ENCODE assay signal across 9 mouse cellular contexts in the genomic region with DNA sequence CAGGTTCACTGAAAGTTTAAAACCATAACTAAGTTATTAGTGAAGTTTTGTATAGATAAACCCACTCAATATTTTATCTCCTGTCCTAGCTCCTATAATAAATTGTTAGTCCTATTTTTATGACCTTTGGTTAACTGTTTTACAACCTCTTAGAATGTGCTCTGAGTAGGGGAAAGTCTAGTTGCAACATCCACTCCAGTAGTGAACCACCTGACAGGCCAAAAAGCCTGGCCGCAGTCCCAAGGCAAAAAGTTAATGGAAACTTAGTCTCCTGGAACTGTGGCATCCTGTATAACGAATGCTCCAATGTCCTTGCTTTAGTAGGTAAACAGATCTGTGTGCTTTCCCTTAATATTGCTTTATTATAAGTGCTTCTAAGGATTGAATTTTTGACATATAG. TPM values are rescaled to one million over a fixed set of nuclear protein-coding genes. Genes with fewer than 3 reads are reported as not detected.
DNase-seq lines count a peak whose midpoint lies in the region; ATAC-seq lines count a peak whose summit lies in the region.
"Not testable (repeated sequence)": the region's sequence is repeated elsewhere in the genome, so short reads cannot be mapped to it uniquely, and the experiment has no call there.
"Had no signal": no experiment of that assay in that cellular context is flagged by ENCODE, and none has a peak within 500 bp of the region (broad histone marks: within the 10 kb centered on the region; RNA-seq: fewer than 3 reads in every experiment).

No protein-coding gene starts in this region.

- H3K27ac ChIP-seq in intestine, embryonic 15.5 days, result not testable (repeated sequence)

- H3K9ac ChIP-seq in intestine, embryonic 15.5 days, result not testable (repeated sequence)

- ATAC-seq in intestine, embryonic 15.5 days, result peak; percentile 94

- not testable (repeated sequence) for H3K4me3 ChIP-seq in intestine, embryonic 15.5 days (replicated peaks)

- WGBS in intestine, embryonic 15.5 days, result 37% methylated on average over 2 of the region's 2 CpGs

- DNase-seq in adrenal gland, adult 2 months, result peak; percentile 21
- peak; percentile 5 to 15 for DNase-seq in adrenal gland, postnatal 36 days
- peak; percentile 43 for DNase-seq in kidney, adult 11 months
- peak; percentile 27 to 69 for DNase-seq in kidney, adult 8-10 months
- peak; percentile 53 to 75 for DNase-seq in kidney, postnatal 36 days
- DNase-seq in lung, postnatal 25 days (ENCODE audit: low spot score), result peak; percentile 1

- not testable (repeated sequence) for H3K4me1 ChIP-seq in intestine, embryonic 15.5 days (replicated peaks)

- H3K4me2 ChIP-seq in intestine, embryonic 15.5 days (replicated peaks), result not testable (repeated sequence)

- H3K9me3 ChIP-seq in intestine, embryonic 15.5 days, result not testable (repeated sequence)

- not testable (repeated sequence) for H3K36me3 ChIP-seq in intestine, embryonic 15.5 days

- H3K27me3 ChIP-seq in intestine, embryonic 15.5 days (replicated peaks), result not testable (repeated sequence)

RNA-seq across cellular contexts. Expression of a gene that starts 13.0 kb away (rescaled TPM):
- 1 to 10 TPM; 1.3 to 1.8 TPM for total RNA-seq in adrenal gland, adult 2 months (2021)
- 0.21 TPM in 1 of 2 replicates, not detected in the other for polyA plus RNA-seq in adrenal gland, adult 2 months (2012; rRNA removed)
- 1 to 10 TPM; 1.3 to 1.5 TPM for total RNA-seq in adrenal gland, postnatal 36 days (2021)
- polyA plus RNA-seq in intestine, embryonic 15.5 days (2015; fragmentation: Nextera tagmentation; extraction: Ambion mirVana), result 0.45 and 0.49 TPM in 2 replicates
- polyA plus RNA-seq: erythroblast, embryonic 14.5 days; G1E had no signal

RNA-seq across cellular contexts. Expression of a gene that starts 50.1 kb away (rescaled TPM):
- total RNA-seq in adrenal gland, adult 2 months (2021), result 100 to 1,000 TPM in 1 of 2 experiments, 10 to 100 TPM in 1; 92.5 to 102 TPM
- polyA plus RNA-seq in adrenal gland, adult 2 months (2012; rRNA removed), result 79.1 and 90.6 TPM in 2 replicates
- 100 to 1,000 TPM in 1 of 2 experiments, 10 to 100 TPM in 1; 94.1 to 113 TPM for total RNA-seq in adrenal gland, postnatal 36 days (2021)
- 159 and 174 TPM in 2 replicates for polyA plus RNA-seq in intestine, embryonic 15.5 days (2015; fragmentation: Nextera tagmentation; extraction: Ambion mirVana)

RNA-seq across cellular contexts. Expression of a gene that starts 55.5 kb away (rescaled TPM):
- total RNA-seq in adrenal gland, adult 2 months (2021), result 1 to 10 TPM in 1 of 2 experiments, under 1 TPM in 1; 0.83 to 1.4 TPM
- 0.10 and 0.16 TPM in 2 replicates for polyA plus RNA-seq in adrenal gland, adult 2 months (2012; rRNA removed)
- total RNA-seq in adrenal gland, postnatal 36 days (2021), result 1 to 10 TPM in 1 of 2 experiments, under 1 TPM in 1; 0.93 to 1.3 TPM
- polyA plus RNA-seq in intestine, embryonic 15.5 days (2015; fragmentation: Nextera tagmentation; extraction: Ambion mirVana), result 0.24 and 0.39 TPM in 2 replicates
- polyA plus RNA-seq: erythroblast, embryonic 14.5 days; G1E had no signal

Comparison
In these comparisons a context has a peak if more than half of its experiments do, and no peak if none do; other contexts are left out.
1. DNase-seq: peak in every context shown above with its lines; median percentile 64 in kidney, postnatal 36 days; 48 in kidney, adult 8-10 months; 43 in kidney, adult 11 months; 21 in adrenal gland, adult 2 months; 10 in adrenal gland, postnatal 36 days; 1 in lung, postnatal 25 days.